Mouse (Mus musculus) liver, adult 2 months (tissue): Measurements from ENCODE around the gene Insc. TPM values are rescaled to one million over a fixed set of nuclear protein-coding genes. Genes with fewer than 3 reads are reported as not detected.

Experiments
- DNase-seq: peaks from one replicate; pipeline ENCODE4 v3.0.0-alpha.2; 2011; ENCODE audit warnings: low read depth, low spot score; ENCODE audit errors: extremely low read depth
- H3K27ac ChIP-seq: fragments of 200-500 bp; replicated peaks from 2 replicates; pipeline ENCODE4 v1.5.1; 2012; ENCODE audit warnings: low read depth, mild to moderate bottlenecking, control low read depth, inconsistent platforms, low read length; ENCODE audit not compliant: insufficient read depth
- H3K27me3 ChIP-seq: fragments of 200-500 bp; 2 replicates; pipeline ENCODE4 v1.6.1; 2012; ENCODE audit warnings: mild to moderate bottlenecking, moderate library complexity, low read length, inconsistent platforms; ENCODE audit not compliant: control insufficient read depth, insufficient read depth
- H3K36me3 ChIP-seq: fragments of 200-500 bp; 2 replicates; pipeline ENCODE4 v1.6.1; 2012; ENCODE audit warnings: low read length, inconsistent platforms; ENCODE audit not compliant: control insufficient read depth, insufficient read depth
- H3K4me1 ChIP-seq: fragments of 200-500 bp; 2 replicates; pipeline ENCODE4 v1.6.1; 2011; ENCODE audit warnings: low read length; ENCODE audit not compliant: control insufficient read depth, insufficient read depth
- H3K4me3 ChIP-seq: fragments of 200-500 bp; 2 replicates; pipeline ENCODE4 v1.5.1; 2011; ENCODE audit warnings: low read depth, mild to moderate bottlenecking, control low read depth, low read length, moderate library complexity; ENCODE audit not compliant: insufficient read depth
- H3K79me2 ChIP-seq: fragments of 200-500 bp; 2 replicates; pipeline ENCODE4 v1.6.1; 2012; ENCODE audit warnings: inconsistent platforms, mild to moderate bottlenecking, low read length, moderate library complexity; ENCODE audit not compliant: control insufficient read depth, insufficient read depth
- H3K9ac ChIP-seq: fragments of 200-500 bp; 2 replicates; pipeline ENCODE4 v1.6.1; 2012; ENCODE audit warnings: low read depth, mild to moderate bottlenecking, control low read depth, inconsistent platforms, low read length
- CTCF ChIP-seq: fragments of 200-500 bp; IDR thresholded peaks from 2 replicates; pipeline ENCODE4 v1.5.1; 2011; ENCODE audit warnings: low read depth, low read length, control low read depth
- POLR2A ChIP-seq: fragments of 200-500 bp; IDR thresholded peaks from 2 replicates; pipeline ENCODE4 v1.6.1; 2011; ENCODE audit warnings: low read length, control low read depth; ENCODE audit not compliant: insufficient read depth; ENCODE audit errors: extremely low read depth
- WGBS: fragments of 180-500 bp; shearing (Covaris S2); methylation state at CpG from one replicate; pipeline ENCODE4 v1.1.7; 2018; 5-methylcytosine and 5-hydroxymethylcytosine counted together
- polyA plus RNA-seq: library from polyadenylated mRNA; depleted of rRNA; stranded (reverse); fragments of >200 nt; gene quantifications from 2 replicates; pipeline ENCODE4 v1.2.3, GENCODE M21; 2012
- total RNA-seq: library from RNA; depleted of rRNA; stranded (reverse); fragments of >200 nt; gene quantifications from 2 replicates; pipeline ENCODE4 v1.2.3, GENCODE M21; 2014

Insc gene
- total and polyA plus RNA-seq, 2 experiments: 14.3 to 31.2 TPM

- no peak overlapping the region for H3K27ac ChIP-seq
- TF ChIP-seq POLR2A (no peak), CTCF (no peak)
- no peak for DNase-seq
- no peaks in the 10 kb centered on the region for H3K27me3 ChIP-seq
- no peaks in the 10 kb centered on the region for H3K36me3 ChIP-seq
- H3K4me1 ChIP-seq: peaks cover 15% of the 10 kb centered on the region
- H3K79me2 ChIP-seq: no peaks in the 10 kb centered on the region
- H3K9ac ChIP-seq: no peak overlapping the region
- 81% methylated on average over 3 of the region's 3 CpGs for whole genome bisulfite sequencing
- H3K4me3 ChIP-seq: no peak overlapping the region
Observed at GRCm38 (mm10) chr7:114766523-114766922, 23.0 kb downstream of the Insc start.

DNA sequence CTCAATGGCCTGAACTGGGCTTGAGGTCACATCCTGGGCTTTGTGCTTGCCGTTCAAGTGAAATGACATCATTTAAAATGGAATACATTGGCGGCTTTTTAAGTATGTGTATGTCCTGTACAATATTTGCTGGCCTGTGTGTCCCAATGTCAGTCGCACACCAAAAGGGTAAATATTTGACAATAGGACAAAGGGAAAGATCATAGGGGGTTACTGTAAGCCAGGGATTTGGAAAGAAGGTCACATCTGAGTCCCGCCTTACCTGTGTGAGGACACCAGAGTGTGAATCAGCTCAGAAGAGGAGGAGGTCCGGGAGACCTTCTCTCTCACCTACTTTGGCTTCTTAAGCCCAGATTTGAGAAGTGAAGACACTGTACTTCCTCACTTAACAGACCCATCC lies 25.0 kb downstream of the Insc start:
- 31% methylated on average over 5 of the region's 5 CpGs for WGBS
- Histone ChIP-seq H3K4me3 (peak overlapping the region; percentile 50), H3K79me2 (peaks cover 8% of the 10 kb centered on the region; the same call in 1 of the 2 replicates), H3K4me1 (peaks cover 20% of the 10 kb centered on the region), H3K9ac (peak overlapping the region; percentile 46), H3K36me3 (no peaks in the 10 kb centered on the region), H3K27ac (peak overlapping the region; percentile 81), H3K27me3 (no peaks in the 10 kb centered on the region)
- DNase-seq: peak; percentile 91
- TF ChIP-seq CTCF: no peak
- no peak for TF ChIP-seq POLR2A

GRCm38 (mm10) chr7:114769041-114769440 lies 25.5 kb downstream of the Insc start:
- Histone ChIP-seq H3K27ac (peak overlapping the region; percentile 81), H3K36me3 (no peaks in the 10 kb centered on the region), H3K4me1 (peaks cover 20% of the 10 kb centered on the region), H3K4me3 (peak overlapping the region; percentile 50), H3K79me2 (peaks cover 11% of the 10 kb centered on the region; the same call in 1 of the 2 replicates), H3K9ac (peak overlapping the region; percentile 46), H3K27me3 (no peaks in the 10 kb centered on the region)
- WGBS: 26% methylated on average over 4 of the region's 4 CpGs
- DNase-seq: peak; percentile 95
- no peak for TF ChIP-seq CTCF
- no peak for TF ChIP-seq POLR2A

DNA sequence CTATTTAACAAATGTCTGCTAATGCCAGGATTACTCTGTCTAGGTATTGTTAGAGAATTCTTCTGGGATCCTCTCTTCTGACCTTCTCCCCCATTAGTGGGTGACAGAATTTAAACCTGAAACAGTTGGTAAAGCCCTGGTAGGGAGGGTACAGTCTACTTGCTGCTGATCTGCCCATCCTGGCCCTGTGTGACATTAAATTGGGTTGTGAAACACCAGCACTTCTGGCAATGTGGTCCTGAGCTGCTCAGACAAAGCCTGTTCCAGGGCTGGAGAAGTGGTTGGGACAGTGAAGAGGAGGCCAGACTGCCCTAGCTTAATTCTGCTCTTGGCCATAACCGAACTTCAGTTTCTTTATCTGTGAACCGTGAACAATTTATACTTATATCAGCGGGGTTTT lies 27.1 kb downstream of the Insc start:
- TF ChIP-seq POLR2A: no peak
- no peak for TF ChIP-seq CTCF
- Histone ChIP-seq H3K4me3 (no peak overlapping the region), H3K4me1 (peaks cover 22% of the 10 kb centered on the region), H3K79me2 (peaks cover 15% of the 10 kb centered on the region; the same call in 1 of the 2 replicates), H3K27me3 (no peaks in the 10 kb centered on the region), H3K27ac (peak overlapping the region; percentile 98), H3K36me3 (0 out of 2 replicates have a peak, but pooled peaks cover 1% of the 10 kb centered on the region), H3K9ac (no peak overlapping the region)
- peak; percentile 89 for DNase-seq
- 35% methylated on average over 3 of the region's 3 CpGs for WGBS

DNA sequence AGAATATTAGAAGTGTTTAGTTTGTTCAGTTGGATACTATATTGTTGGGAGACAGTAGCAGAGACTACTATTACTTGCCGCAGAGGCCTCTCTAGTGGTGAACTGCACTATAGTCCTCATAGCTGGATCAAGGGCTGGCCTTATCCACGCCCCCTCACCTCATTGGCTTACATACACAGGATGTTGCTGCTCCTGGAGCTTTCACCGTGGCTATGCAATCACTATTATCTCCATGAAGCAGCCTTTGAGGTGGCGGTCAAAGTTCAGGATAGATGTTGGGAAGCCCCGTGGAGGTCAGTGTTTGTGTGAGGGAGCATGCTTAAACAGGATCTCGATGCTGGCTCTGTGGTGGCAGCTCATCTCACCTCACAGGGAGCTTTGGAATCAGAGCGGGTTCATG lies 28.3 kb downstream of the Insc start:
- TF ChIP-seq CTCF (no peak), POLR2A (no peak)
- Histone ChIP-seq H3K79me2 (peaks cover 17% of the 10 kb centered on the region; the same call in 1 of the 2 replicates), H3K36me3 (0 out of 2 replicates have a peak, but pooled peaks cover 1% of the 10 kb centered on the region), H3K27ac (peak overlapping the region; percentile 98), H3K27me3 (no peaks in the 10 kb centered on the region), H3K4me1 (peaks cover 26% of the 10 kb centered on the region), H3K9ac (no peak overlapping the region), H3K4me3 (peak overlapping the region; percentile 24; the same call in 1 of the 2 replicates)
- 10% methylated on average over 7 of the region's 7 CpGs for WGBS
- peak; percentile 99 for DNase-seq

- no peak overlapping the region for H3K9ac ChIP-seq
- WGBS: 84% methylated on average over 4 of the region's 4 CpGs
- H3K36me3 ChIP-seq: 0 out of 2 replicates have a peak, but pooled peaks cover 1% of the 10 kb centered on the region
- no peak overlapping the region for H3K4me3 ChIP-seq
- peaks cover 25% of the 10 kb centered on the region; the same call in 1 of the 2 replicates for H3K79me2 ChIP-seq
- no peak overlapping the region for H3K27ac ChIP-seq
- H3K4me1 ChIP-seq: peaks cover 32% of the 10 kb centered on the region
- TF ChIP-seq CTCF (no peak), POLR2A (no peak)
- no peaks in the 10 kb centered on the region for H3K27me3 ChIP-seq
- no peak for DNase-seq
Observed at GRCm38 (mm10) chr7:114773781-114774180, 30.3 kb downstream of the Insc start.
